Mouse (Mus musculus) colon, adult 2 months (tissue): Measurements from ENCODE around the gene B630019K06Rik. TPM values are rescaled to one million over a fixed set of nuclear protein-coding genes. Genes with fewer than 3 reads are reported as not detected.

Experiments used
- polyA plus RNA-seq: library from polyadenylated mRNA; depleted of rRNA; stranded (reverse); fragments of >200 nt; gene quantifications from 2 replicates; pipeline ENCODE4 v1.2.3, GENCODE M21; 2012; rRNA removed

Gene B630019K06Rik
- 2.8 TPM in 2 replicates for polyA plus RNA-seq

DNA sequence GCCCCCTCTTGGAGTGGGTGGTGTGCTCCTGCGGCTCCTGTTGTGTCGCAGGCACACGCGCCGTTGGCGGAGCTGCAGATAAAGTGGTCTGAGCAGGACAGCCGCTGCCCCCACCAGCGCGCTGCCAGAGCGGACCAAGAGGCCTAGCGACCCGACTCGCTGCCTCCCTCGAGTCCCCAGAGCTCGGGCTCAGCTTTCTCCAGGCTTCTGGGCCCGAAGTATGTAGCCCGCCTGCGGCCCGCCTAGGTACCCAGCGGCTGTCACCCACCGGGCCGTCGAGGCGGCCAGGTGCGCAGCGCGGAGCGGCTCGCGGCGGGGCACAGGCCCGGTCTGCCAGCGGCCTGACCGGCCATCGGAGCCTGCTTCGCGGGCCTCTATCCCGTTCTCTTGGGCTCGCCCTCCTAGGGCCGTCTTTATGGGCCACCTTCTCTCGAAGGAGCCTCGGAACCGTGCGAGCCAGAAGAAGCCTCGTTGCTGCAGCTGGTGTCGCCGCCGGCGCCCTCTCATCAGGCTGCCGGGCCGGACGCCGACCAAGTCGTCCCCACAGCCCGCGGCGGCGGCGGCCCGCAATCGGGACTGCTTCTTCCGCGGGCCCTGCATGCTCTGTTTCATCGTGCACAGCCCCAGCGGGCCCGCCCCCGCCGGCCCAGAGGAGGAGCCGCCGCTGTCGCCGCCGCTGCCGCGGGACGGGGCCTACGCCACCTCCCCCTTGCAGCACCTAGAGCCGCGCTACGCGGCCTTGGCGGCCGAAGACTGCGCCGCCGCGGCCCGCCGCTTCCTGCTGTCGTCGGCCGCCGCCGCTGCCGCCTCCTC lies at the start of gene B630019K06Rik:
B630019K06Rik (plus strand) TSS at position 40 of the 813 bp plus-strand sequence.

DNA sequence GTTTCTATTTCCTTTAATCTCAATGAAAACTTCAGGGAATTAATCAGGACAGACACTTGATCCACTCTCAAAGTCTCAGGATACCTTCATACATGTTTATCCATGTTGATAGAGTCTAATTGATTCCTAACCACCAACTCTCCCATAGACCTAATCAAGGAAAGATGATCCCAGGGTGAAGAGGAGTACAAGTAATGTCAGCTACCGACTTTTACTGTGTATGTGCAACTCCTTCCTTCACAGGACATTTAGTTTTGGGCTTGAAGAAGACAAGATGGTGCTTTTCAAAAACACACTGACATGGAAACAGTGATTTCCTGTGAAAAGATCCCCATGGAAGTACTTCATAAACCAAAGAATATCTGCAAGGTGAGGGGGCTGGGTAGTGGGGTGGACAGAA lies 48.5 kb upstream of the B630019K06Rik start, which contains the start of gene Gm6592:
Gm6592 (plus strand) TSS at position 301 of the 400 bp plus-strand sequence.

DNA sequence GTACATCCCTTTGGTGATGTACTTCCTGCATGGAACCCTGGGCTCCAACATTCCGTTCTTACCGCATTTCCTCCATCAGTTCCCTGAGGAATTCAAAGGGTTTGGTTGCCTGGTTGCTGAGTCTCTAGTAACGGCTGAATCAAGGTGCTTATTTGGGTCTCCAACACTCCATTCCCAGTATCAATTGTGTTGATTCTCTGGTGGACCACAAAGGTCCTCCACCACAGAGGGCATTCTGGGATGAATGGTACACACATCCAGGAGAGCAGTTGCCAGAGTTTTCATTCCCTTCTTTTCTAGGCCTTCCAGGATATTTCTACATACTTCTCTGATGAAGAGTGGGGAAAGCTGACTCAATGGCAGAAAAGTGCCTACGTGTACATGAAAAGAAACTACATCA lies 18.2 kb upstream of the B630019K06Rik start, which contains the start of gene Gm5751:
Gm5751 (plus strand) TSS at position 301 of the 400 bp plus-strand sequence.

Other genes with a start within 250 kb of the B630019K06Rik start
- not detected in 2 replicates for gene Ssxb8, start 201.5 kb upstream of the B630019K06Rik start, polyA plus RNA-seq
- gene Ssx9, start 143.9 kb upstream of the B630019K06Rik start, polyA plus RNA-seq = not detected in 2 replicates
- not detected in 2 replicates for gene Ssxb5, start 88.7 kb upstream of the B630019K06Rik start, polyA plus RNA-seq
- not detected in 2 replicates for gene Gm6592, start 48.4 kb upstream of the B630019K06Rik start, polyA plus RNA-seq
- not detected in 2 replicates for gene Gm5751, start 18.1 kb upstream of the B630019K06Rik start, polyA plus RNA-seq
- not detected in 2 replicates for gene Fthl17b, start 70.6 kb downstream of the B630019K06Rik start, polyA plus RNA-seq
- not detected in 2 replicates for gene Fthl17c, start 84.2 kb downstream of the B630019K06Rik start, polyA plus RNA-seq
- not detected in 2 replicates for gene Fthl17d, start 94.4 kb downstream of the B630019K06Rik start, polyA plus RNA-seq
- gene Fthl17e, start 141.1 kb downstream of the B630019K06Rik start, polyA plus RNA-seq = not detected in 2 replicates
- not detected in 2 replicates for gene Fthl17f, start 170.6 kb downstream of the B630019K06Rik start, polyA plus RNA-seq
- gene 4930402K13Rik, start 212.2 kb downstream of the B630019K06Rik start, polyA plus RNA-seq = not detected in 2 replicates